Mouse (Mus musculus) layer of hippocampus, adult 18-20 months (tissue): ENCODE measurements around the gene Sparc. TPM values are rescaled to one million over a fixed set of nuclear protein-coding genes. Genes with fewer than 3 reads are reported as not detected.
"Not testable (repeated sequence)": the region's sequence is repeated elsewhere in the genome, so short reads cannot be mapped to it uniquely, and the experiment has no call there.

Source experiments
- DNase-seq, 2 experiments: peaks; one replicate each; pipeline ENCODE4 v3.0.0; 2022; ENCODE audit warnings: low spot score in 2 of 2
- total RNA-seq, 2 experiments: library from RNA; stranded (reverse); gene quantifications; 2 replicates each; pipeline ENCODE4 v1.2.3; 2021

Sparc gene
- total RNA-seq, 2 experiments from 2014 or later, result 251 to 284 TPM

- DNase-seq, result no peak
Observed at GRCm38 (mm10) chr11:55439718-55440117, 16.7 kb upstream of the Sparc start.

- peak in 1 of 2 experiments; percentile 53 for DNase-seq
Observed at GRCm38 (mm10) chr11:55438031-55438430, 15.0 kb upstream of the Sparc start.

GRCm38 (mm10) chr11:55436089-55436488, 13.1 kb upstream of the Sparc start:
- no peak for DNase-seq

- no peak for DNase-seq
Observed at GRCm38 (mm10) chr11:55432981-55433380, 10.0 kb upstream of the Sparc start.

- DNase-seq, result no peak
Observed at GRCm38 (mm10) chr11:55429973-55430372, 7.0 kb upstream of the Sparc start.

GRCm38 (mm10) chr11:55428186-55429012, 5.4 kb upstream of the Sparc start:
- DNase-seq, result no peak

- DNase-seq, result no peak
Observed at GRCm38 (mm10) chr11:55424746-55425360, 1.9 kb upstream of the Sparc start.

GRCm38 (mm10) chr11:55423756-55424155, 773 bp upstream of the Sparc start:
- DNase-seq, result peak in 1 of 2 experiments; percentile 37

- DNase-seq, result peak in 1 of 2 experiments; percentile 23
Observed at GRCm38 (mm10) chr11:55419678-55420307, 3.2 kb downstream of the Sparc start.

GRCm38 (mm10) chr11:55419296-55419677, 3.7 kb downstream of the Sparc start:
- DNase-seq, result peak; percentile 14 to 55

- DNase-seq, result no peak
Observed at GRCm38 (mm10) chr11:55418704-55419061, 4.3 kb downstream of the Sparc start.

GRCm38 (mm10) chr11:55417898-55418703, 4.9 kb downstream of the Sparc start:
- no peak for DNase-seq

- no peak for DNase-seq
Observed at GRCm38 (mm10) chr11:55416609-55417265, 6.2 kb downstream of the Sparc start.

GRCm38 (mm10) chr11:55415731-55416130, 7.3 kb downstream of the Sparc start:
- not testable (repeated sequence) for DNase-seq

- no peak for DNase-seq
Observed at GRCm38 (mm10) chr11:55415036-55415704, 7.8 kb downstream of the Sparc start.

GRCm38 (mm10) chr11:55414314-55414713, 8.7 kb downstream of the Sparc start:
- no peak for DNase-seq

- no peak for DNase-seq
Observed at GRCm38 (mm10) chr11:55413416-55413796, 9.6 kb downstream of the Sparc start.

GRCm38 (mm10) chr11:55412680-55413415, 10.1 kb downstream of the Sparc start:
- DNase-seq, result no peak

GRCm38 (mm10) chr11:55412034-55412433, 10.9 kb downstream of the Sparc start:
- no peak for DNase-seq

- DNase-seq, result no peak
Observed at GRCm38 (mm10) chr11:55410502-55410901, 12.5 kb downstream of the Sparc start.
